Mouse (Mus musculus) G1E (cell line): ENCODE results near the gene Phc2.

Experiments
- CTCF ChIP-seq: IDR thresholded peaks from 2 replicates; pipeline ENCODE4 v1.5.1; 2012; ENCODE audit warnings: low read depth, low read length, inconsistent platforms, mixed read lengths
- GATA1 ChIP-seq: IDR thresholded peaks from 2 replicates; pipeline ENCODE4 v1.6.1; 2012; ENCODE audit warnings: borderline replicate concordance, low read length, inconsistent platforms, mixed read lengths
- TAL1 ChIP-seq: conservative IDR thresholded peaks from 2 replicates; pipeline ENCODE4 v1.6.1; 2012; ENCODE audit warnings: low read depth, low read length, inconsistent platforms, mixed read lengths

DNA sequence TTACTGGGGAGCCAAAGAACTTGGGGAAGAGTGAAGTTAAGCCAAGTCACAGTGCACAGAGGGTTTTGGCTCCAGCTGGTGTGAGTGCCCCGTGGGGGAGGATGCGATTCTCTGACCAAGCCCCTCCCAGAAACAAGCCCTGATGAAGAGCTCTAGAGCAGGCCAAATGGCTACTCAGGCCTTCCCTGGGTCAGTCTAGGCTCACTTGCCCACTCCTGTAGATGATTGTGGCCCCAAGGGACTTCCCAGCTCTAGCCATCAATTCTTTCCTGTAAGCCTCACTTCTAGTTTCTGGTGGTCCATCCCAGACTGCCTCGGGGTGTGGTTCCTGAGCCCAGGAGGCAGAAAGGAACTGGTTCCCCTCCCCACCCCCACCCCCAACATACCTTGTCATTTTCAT is 100.6 kb downstream of the Phc2 start, which contains the start of gene A3galt2:
- TF ChIP-seq CTCF (no peak), TAL1 (no peak), GATA1 (no peak)
